Mouse (Mus musculus) forelimb bud, embryonic 11.5 days (tissue): ENCODE results near the gene Foxo1.
A peak's percentile ranks its signal among the peaks of the same experiment; 100 is the strongest.

Experiments
- DNase-seq: peaks from one replicate; pipeline ENCODE4 v3.0.0-alpha.2; 2012; ENCODE audit warnings: low read depth, low spot score

Gene Foxo1

DNA sequence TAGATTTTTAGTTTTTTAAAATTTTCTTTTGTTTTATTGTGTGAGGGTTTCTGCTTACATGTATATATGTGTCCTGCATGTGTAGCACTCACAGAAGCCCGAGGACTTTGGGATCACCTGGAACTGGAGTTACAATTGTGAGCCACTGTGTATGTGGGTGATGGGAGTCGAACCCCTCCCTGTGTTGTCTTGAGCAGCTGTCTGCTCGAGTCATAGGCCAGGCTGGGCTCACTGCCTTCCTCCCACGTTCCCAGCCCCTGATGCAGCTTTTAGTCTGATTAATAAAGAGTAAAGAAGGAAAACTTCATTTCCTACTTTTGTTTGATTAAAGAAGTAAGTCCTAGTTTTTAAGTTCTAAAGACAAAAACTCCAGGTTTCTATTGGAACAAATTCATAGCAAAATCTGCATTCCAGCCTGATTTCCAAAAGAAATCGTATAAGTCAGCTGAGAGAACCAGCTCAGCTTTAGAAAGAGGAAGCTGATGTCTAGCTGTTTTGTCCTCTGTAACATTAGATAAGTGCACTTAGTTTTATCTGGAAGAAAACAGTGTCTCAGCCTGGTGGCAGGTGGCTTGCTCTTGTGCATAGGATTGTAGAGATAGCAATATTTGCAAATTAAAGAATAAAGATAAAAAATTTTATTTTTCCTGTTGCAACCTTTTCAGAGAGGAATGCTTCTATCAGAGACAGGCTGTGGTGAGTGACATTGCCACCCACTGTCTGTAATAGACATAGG is 40.6 kb downstream of the Foxo1 start:
- no peak for DNase-seq

DNA sequence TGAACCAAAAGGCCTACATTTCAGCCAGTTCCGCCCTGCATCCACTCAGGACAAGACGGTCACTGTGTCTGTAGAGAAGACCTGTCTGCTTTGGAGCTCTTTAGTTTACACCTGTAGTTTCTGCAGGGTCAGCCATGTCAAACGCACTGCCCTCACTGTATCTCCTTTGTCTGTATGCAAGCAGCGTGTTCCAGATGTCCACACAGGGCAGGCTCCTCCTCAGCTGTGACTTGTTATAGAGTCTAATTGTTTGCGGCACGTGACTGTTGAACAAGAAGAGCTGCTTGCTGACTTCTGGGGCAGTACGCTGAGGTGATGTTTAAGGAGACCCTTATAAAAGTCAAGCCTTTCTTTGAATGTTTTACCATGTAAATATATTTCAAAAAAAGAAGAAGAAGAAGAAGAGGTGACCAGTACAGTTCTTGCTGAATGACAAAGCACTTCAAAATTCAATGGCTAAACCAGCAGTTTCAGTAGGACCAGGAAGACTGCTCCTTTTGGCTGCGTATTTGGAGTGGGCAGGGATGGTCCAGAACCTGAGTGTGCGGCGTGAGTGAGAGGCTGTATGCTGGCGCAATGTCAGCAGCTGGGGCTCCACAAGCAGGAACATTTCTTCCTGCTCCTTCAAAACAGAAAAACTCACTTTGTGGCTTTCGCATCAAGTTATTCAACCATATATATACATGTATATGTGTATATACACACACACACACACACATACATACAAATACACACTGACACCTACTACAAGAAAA is 52.6 kb downstream of the Foxo1 start:
- DNase-seq, result no peak

DNA sequence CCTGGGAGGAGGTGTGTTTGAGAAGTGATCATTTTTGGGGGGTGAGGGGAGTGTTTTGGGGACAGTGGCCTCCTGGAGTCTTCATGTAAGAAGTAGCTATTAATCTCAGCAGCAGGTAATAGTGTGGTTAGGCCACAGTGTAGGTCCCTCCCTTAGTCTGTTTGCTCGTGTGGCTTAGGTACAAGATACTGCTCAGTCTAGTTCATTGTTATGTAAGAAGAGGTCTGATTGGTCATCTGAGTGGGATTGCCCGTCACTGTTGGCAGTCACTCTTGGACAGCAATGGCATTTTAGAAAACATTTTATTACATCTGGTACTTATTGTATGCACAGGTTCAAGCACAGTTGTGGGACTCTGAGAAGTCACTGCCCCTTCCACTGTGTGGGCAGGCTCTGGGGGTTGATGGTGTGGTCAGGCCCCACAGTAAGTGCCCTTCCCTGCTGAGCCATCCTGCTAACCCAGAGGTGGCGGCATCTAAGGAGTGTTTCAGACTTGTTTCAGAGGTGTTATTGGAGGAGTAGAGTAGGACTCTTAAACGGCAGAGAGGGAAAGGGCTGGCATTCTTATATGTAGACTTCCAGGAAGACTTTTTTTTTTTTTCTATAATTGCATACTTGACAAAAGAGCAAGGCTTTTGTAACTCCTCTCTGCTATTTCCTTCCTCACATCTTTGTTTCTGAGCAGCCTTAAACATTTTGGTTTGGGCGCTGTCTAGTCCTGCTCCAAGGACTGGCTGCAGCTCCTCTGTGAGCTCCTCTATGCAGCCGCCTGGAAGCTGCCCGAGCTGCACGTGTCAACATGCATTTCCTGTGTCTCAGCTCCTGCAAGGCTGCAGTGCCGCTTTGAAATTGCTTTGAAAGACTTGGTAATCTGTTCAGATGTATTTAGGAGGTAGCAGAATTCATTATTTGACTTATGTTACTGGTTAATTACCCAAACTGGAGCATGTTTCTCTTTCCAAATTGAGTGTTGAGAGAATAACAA is 54.6 kb downstream of the Foxo1 start:
- DNase-seq, result peak; percentile 33

DNA sequence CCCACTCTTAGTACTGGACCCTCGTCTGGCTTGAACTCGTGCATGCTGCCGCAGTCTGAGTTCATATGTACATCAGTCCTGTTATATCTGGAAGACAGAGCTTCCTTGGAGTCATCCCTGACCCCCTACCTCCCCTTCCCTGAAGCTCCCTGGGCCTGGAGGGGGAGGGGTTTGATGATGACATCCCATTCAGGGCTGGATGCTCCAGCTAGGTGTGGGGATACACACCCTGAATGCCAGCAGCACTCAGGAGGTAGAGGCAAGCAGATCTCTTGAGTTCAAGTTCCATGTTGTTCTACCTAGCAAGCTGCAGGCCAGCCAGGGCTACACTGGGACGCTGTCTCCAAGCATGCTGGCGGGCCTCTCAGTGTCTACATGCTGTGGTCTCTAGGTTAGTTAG is 56.9 kb downstream of the Foxo1 start:
- no peak for DNase-seq

DNA sequence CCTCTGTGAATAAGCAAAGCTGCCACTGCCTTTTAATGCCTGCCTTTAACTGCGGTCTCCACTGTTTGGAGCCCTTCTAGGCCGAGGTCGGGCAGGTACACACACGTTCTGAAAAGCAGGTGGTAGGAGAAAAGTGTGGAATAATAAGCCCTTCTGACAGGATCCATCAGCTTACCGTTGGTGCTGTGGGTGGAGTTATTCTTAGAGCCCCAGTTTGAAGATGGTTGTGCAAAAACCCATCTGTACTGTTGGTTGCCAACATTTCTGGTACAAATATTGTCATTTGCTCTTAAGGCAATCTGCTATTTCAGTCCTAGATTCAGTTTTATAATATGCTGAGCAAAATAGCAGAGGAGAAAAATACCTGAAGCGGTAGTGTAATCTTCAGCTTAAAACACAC is 58.6 kb downstream of the Foxo1 start:
- no peak for DNase-seq

DNA sequence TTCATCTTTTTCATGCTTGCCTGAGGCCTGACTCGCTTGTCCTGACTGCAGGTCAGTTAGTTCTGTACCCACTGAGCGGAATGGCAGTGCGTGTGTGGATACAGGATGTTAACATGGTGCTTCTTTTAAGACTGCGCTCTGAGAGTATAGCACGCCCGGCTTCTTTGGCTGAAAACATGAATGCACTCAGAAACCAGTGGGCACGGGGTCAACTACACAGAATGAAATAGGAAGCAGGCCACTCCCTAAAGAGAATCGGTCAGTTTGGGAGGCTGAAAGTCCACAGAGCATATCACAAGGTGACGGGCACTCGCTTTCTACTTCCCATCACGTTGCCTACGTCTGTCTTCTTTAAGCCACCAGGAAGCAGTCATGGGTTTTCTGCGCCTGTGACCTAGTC is 59.0 kb downstream of the Foxo1 start:
- DNase-seq, result no peak

DNA sequence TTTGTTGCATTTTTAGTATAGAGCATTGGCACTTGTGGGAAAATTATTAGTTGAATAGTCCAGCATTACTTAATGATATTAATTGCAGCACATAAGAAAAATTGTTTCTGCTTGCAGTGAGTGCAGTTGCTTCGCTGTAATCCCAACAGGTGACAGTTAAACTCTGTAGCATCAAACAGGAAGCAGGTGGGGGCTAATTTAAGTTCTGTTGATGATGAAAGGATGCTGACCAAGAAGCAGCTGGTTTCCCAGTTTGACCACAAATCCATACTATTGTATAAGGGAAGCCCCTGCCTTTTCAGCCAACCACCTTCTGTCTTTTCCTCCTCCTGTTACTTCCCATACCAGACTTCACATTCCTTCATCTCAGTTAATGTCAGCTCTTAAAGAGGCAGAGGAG is 63.6 kb downstream of the Foxo1 start:
- no peak for DNase-seq

DNA sequence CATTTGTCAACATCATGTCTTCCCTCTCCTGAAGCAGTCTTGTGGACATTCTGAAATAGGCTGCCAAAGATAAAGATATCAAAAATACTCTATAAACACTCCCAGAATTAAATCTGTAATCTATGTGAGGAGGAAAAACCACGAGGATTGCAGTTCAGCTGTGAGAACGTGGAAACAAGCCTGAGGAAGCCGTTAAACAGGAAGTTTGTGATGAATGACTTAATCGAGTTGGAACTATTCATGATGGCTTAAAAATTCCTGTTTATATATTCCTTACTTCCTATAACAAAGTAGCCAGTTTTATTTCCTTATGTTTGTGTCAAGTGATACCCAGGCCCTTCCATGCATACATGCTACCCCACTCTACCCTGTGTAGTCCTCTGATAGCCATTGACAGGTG is 70.6 kb downstream of the Foxo1 start:
- no peak for DNase-seq

DNA sequence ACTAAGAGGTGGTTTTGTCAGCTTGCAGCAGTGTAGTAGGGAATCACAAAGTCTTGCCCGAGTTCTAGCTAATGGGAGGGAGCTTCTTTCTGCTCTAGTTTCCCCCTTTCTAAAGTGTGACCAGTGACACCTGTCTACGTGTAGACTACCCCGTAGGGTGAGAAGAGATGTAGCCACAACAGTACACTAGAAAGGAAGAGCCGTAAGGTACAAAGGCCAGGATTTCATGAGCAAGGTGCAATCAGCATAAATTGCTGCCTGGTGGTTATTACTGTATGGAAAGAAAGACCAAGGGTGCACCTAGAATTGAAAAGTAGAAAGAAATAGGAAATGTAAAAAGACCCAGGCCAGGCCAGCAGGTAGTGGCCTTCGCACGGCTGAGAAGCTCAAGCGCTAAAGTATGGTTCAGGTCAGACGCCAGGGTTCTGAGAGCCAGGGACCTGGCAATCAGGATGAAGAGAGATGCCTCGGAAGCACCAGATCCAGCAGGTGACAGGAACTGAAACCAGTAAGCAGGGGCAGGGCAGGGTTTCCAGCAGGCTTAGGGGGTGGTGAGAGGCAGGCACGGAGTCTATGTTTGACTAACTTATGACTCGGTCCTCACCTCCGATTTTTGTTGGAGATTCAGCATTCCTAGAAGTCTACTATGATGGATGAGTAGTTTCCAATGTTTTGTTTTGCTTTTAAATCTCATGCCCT is 72.3 kb downstream of the Foxo1 start:
- no peak for DNase-seq

DNA sequence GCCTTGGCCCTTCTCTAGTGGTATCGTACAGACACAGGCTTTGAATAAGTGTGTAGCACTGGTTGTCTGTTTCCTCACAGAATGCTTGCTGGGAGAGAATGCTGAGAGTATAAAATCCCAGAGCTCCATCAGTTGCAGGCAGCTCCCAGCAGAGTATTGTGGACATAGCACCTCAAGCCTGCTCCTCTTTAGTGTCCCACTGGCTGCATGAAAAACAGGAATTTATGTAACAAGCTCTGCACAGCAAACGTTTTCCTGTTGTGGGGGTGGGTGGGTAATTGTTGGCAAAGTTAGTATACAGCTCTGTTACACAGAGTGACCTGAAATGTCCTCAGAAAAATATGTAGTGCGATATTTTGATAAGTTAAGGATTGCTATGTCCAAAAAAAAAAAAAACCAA is 74.1 kb downstream of the Foxo1 start:
- no peak for DNase-seq

DNA sequence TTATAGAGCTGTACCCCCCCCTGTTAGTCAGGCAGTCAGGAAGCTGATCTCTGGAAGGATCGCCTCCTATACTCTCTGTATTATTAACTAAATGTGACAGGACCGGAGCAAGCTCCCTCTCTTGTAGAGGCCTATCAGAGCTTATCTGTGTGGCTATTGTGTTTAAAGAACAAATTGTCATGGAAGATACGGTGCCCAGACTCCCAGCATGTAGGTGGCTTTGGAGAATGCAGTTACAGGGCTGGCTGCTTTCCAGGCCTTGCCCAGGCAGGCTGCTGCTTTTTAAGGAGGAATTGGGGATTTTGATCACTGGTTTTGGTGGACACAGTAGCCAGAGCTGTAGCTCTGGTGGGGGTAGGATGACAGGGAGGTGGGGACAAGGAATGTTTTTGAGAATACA is 74.7 kb downstream of the Foxo1 start:
- DNase-seq, result no peak

DNA sequence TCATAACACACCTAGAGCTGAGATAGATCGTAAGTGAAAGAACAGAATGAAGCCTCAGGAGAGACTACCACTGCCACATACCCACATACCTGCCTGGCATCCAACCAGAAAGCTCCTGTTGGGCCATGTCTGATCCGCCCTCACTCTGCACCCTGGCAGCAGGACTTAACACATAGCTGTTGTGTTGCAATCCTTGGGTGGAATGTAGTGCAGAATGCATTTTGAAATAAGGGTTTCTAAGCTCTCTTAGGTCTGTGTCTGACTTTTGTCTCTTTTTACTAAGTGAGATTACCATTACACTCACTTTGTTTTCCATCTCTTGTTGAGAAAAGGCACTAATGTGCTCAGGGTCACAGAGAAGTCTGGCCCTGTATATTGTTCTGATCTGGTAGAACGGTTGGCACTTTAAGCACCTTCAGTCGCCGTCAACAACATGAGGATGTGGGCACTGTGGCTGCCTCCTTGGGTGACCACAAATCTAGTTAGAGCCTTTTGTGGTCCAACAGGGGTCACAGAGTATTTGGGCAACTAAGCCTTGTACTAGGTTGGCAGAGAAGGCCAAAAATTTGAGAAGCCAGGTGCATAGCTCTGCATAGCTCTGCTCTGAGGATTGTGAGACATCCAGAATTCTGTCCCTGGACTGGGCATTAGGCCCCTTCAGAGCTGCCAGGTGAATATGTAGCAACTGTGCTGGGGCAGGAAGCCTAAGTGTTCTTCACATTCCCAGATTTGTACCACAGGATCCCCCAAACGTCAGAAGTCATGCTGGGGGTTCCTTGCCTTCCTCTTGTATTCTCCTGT is 75.3 kb downstream of the Foxo1 start:
- no peak for DNase-seq

DNA sequence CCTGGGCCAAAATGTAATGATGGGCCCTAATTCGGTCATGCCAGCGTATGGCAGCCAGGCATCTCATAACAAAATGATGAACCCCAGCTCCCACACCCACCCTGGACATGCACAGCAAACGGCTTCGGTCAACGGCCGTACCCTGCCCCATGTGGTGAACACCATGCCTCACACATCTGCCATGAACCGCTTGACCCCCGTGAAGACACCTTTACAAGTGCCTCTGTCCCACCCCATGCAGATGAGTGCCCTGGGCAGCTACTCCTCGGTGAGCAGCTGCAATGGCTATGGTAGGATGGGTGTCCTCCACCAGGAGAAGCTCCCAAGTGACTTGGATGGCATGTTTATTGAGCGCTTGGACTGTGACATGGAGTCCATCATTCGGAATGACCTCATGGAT is 77.7 kb downstream of the Foxo1 start:
- DNase-seq, result no peak

DNA sequence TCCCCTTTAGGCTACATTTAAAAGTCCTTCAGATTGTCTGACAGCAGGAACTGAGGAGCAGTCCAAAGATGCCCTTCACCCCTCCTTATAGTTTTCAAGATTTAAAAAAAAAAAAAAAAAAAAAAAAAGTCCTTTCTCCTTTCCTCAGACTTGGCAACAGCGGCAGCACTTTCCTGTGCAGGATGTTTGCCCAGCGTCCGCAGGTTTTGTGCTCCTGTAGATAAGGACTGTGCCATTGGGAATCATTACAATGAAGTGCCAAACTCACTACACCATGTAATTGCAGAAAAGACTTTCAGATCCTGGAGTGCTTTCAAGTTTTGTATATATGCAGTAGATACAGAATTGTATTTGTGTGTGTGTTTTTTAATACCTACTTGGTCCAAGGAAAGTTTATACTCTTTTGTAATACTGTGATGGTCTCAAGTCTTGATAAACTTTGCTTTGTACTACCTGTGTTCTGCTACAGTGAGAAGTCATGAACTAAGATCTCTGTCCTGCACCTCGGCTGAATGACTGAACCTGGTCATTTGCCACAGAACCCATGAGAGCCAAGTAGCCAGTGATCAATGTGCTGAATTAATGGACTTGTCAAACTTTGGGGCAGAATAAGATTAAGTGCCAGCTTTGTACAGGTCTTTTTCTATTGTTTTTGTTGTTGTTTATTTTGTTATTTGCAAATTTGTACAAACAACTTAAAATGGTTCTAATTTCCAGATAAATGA is 79.0 kb downstream of the Foxo1 start:
- no peak for DNase-seq

DNA sequence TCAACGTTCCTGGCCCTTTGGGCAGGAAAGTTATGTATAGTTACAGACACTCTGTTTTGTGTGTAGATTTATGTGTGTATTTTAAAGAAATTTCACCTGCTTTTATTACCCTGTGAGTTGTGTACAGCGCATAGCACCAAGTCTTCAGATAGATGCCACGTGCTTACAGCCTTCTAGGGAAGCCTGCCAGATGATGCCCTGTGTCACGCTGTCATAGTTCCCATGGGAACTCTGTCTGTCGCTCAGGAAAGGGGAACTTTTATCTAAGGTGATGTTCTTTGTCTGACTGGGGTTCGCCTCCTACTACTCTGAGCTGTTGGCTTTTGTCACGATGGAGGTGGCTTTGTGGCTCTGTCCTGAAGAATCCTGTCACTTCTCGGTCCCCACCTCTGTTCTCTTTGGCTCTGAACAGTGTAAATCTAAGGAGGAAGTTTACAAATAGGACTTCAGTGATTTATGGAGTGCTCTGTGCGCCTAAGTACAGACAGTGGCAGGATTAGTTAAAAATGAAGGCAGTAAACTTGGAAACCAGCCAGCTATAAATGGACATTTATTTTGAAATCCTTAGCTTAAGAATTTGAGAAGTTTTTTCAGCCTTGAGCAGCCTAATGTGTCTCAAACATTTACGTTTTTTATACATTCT is 80.0 kb downstream of the Foxo1 start:
- no peak for DNase-seq

DNA sequence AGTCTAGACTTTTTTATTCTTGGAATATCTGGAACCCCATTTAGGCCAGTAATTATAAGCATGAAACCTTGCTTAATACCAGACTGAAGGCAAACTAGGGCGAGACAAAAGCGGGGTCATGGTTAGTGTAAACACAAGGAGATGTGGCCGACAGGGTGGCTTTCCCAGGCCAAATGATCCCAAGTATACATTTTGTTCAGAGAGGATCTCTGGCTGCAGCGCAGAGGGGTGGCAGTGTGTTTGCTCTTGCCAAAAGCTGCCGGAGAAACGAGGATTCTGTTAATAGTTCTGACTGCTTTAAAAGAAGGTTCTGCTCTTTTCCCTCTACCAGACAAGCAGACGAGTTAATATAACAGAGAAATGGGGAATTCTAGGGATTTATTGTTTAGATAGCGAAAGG is 82.5 kb downstream of the Foxo1 start:
- DNase-seq, result no peak

DNA sequence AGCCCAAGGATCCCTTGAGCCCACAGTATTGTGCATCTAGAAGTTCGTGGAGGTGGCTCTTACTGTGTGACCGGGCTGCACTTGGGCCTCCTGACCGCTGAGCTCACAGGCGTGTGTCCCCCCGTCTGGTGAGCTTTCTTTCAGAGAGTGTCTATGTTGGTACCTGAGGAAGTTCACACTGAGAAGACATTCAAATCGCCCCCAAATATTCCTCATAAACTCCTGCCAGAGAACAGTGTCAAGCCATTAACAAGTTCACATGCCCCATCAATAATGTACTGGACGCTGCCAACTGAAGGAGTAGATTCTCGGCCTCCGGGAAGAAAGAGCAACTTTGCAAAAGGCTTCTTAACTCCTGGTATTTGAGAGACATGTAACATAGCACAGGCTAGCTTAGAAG is 83.8 kb downstream of the Foxo1 start:
- no peak for DNase-seq

DNA sequence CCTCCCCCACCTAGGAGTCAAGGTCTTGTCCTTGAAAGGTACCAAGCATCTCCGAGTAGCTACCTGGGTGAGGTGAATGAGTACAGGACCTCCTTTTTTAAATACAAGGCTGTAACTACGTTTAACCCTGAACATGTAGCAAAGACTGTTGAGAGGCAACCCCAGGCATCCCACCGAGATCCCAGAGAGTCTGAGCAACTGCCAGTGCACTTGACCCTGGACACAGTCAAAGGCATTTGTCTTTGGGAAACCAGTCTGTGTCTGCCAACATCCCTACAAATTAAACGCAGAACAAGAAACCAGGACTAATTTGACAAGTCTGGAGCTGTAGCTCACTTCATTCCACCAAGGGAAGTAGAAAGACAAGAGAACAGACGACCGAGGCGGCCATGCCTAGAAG is 86.1 kb downstream of the Foxo1 start:
- no peak for DNase-seq

DNA sequence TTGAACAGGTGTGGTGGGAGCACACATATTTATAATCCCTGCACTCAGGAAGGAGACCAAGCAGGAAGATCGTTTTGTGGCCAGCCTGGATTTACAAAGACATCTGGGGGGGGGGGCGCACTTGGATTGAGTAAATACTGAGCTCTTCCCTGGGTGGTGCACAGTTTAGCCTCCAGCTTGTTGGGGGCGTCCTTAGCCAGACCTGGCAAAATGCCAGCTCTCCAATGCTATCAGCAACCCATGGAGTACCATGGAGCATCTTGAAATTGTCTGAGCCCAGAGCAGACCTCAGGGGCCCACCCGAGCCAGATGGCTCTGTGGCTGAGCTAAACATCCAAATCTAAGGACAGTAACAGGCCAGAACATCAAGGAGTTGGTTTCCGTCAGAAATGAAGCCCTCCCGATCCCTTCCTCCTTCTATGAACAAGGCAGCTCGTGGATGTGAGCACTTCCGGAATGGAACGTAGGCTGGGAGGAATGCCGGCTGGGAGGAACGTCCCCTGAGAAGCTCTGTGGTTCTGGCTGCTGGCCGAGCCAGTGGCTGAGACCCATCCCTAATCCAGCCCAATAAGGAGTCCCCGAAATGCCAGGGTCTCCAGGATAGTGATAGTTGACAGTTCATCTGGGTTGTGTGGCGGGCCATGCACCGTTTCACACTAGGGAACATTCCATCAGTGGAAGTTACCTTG is 89.3 kb downstream of the Foxo1 start:
- no peak for DNase-seq
